Mouse (Mus musculus): ENCODE measurements around the gene Rbm28. TPM values are rescaled to one million over a fixed set of nuclear protein-coding genes. Genes with fewer than 3 reads are reported as not detected.

Rbm28 gene
- polyA plus RNA-seq, 1 experiment from 2014 or later, result 74.8 TPM

- no peak overlapping the region for H3K27ac ChIP-seq (ENCODE audit: low read depth, low read length)
- no peaks in the 10 kb centered on the region for H3K36me3 ChIP-seq (ENCODE audit: control insufficient read depth, insufficient read depth, low read length)
- DNase-seq (ENCODE audit: low spot score) (peak; percentile 92), ATAC-seq (replicated peaks; ENCODE audit: low FRiP score) (peak; percentile 86)
- WGBS, result 15% methylated on average over 25 of the region's 25 CpGs
- H3K9ac ChIP-seq (ENCODE audit: low read length), result no peak overlapping the region; the same call in 1 of the 2 replicates
- no peaks in the 10 kb centered on the region for H3K9me3 ChIP-seq (ENCODE audit: control insufficient read depth, low read length)
- H3K4me3 ChIP-seq (ENCODE audit: low read depth, low read length), result peak overlapping the region; percentile 19
- peaks cover 2% of the 10 kb centered on the region; the same call in 1 of the 2 replicates for H3K27me3 ChIP-seq (ENCODE audit: control insufficient read depth, insufficient read depth, low read length)
- H3K4me2 ChIP-seq (ENCODE audit: low read depth, low read length, severe bottlenecking), result peak overlapping the region; percentile 44
- H3K4me1 ChIP-seq (replicated peaks; ENCODE audit: control insufficient read depth, insufficient read depth, low read length), result 0 out of 2 replicates have a peak, but pooled peaks cover 2% of the 10 kb centered on the region
Observed at GRCm38 (mm10) chr6:29198309-29199222, 33.8 kb upstream of the Rbm28 start.

GRCm38 (mm10) chr6:29195846-29196698 is 31.3 kb upstream of the Rbm28 start:
- Histone ChIP-seq H3K4me1 (replicated peaks; ENCODE audit: control insufficient read depth, insufficient read depth, low read length) (0 out of 2 replicates have a peak, but pooled peaks cover 2% of the 10 kb centered on the region), H3K9me3 (ENCODE audit: control insufficient read depth, low read length) (no peaks in the 10 kb centered on the region), H3K4me3 (ENCODE audit: low read depth, low read length) (no peak overlapping the region), H3K4me2 (ENCODE audit: low read depth, low read length, severe bottlenecking) (no peak overlapping the region), H3K9ac (ENCODE audit: low read length) (no peak overlapping the region), H3K27me3 (ENCODE audit: control insufficient read depth, insufficient read depth, low read length) (peaks cover 2% of the 10 kb centered on the region; the same call in 1 of the 2 replicates), H3K27ac (ENCODE audit: low read depth, low read length) (no peak overlapping the region), H3K36me3 (ENCODE audit: control insufficient read depth, insufficient read depth, low read length) (no peaks in the 10 kb centered on the region)
- peak; percentile 51 for DNase-seq (ENCODE audit: low spot score)
- WGBS, result 83% methylated on average over 5 of the region's 5 CpGs
- ATAC-seq (replicated peaks; ENCODE audit: low FRiP score), result no peak

GRCm38 (mm10) chr6:29195146-29195545 is 30.3 kb upstream of the Rbm28 start:
- Histone ChIP-seq H3K4me1 (replicated peaks; ENCODE audit: control insufficient read depth, insufficient read depth, low read length) (0 out of 2 replicates have a peak, but pooled peaks cover 2% of the 10 kb centered on the region), H3K9ac (ENCODE audit: low read length) (no peak overlapping the region), H3K36me3 (ENCODE audit: control insufficient read depth, insufficient read depth, low read length) (no peaks in the 10 kb centered on the region), H3K9me3 (ENCODE audit: control insufficient read depth, low read length) (no peaks in the 10 kb centered on the region), H3K27me3 (ENCODE audit: control insufficient read depth, insufficient read depth, low read length) (peaks cover 2% of the 10 kb centered on the region; the same call in 1 of the 2 replicates), H3K4me3 (ENCODE audit: low read depth, low read length) (no peak overlapping the region), H3K4me2 (ENCODE audit: low read depth, low read length, severe bottlenecking) (no peak overlapping the region), H3K27ac (ENCODE audit: low read depth, low read length) (no peak overlapping the region)
- 78% methylated on average over 5 of the region's 5 CpGs for WGBS
- ATAC-seq (replicated peaks; ENCODE audit: low FRiP score) (no peak), DNase-seq (ENCODE audit: low spot score) (peak; percentile 22)

GRCm38 (mm10) chr6:29193961-29194750 is 29.4 kb upstream of the Rbm28 start:
- no peak overlapping the region for H3K4me3 ChIP-seq (ENCODE audit: low read depth, low read length)
- ATAC-seq (replicated peaks; ENCODE audit: low FRiP score) (no peak), DNase-seq (ENCODE audit: low spot score) (peak; percentile 29)
- no peaks in the 10 kb centered on the region for H3K9me3 ChIP-seq (ENCODE audit: control insufficient read depth, low read length)
- no peak overlapping the region for H3K4me2 ChIP-seq (ENCODE audit: low read depth, low read length, severe bottlenecking)
- H3K27me3 ChIP-seq (ENCODE audit: control insufficient read depth, insufficient read depth, low read length), result peaks cover 2% of the 10 kb centered on the region; the same call in 1 of the 2 replicates
- 72% methylated on average over 15 of the region's 15 CpGs for WGBS
- no peak overlapping the region for H3K9ac ChIP-seq (ENCODE audit: low read length)
- H3K27ac ChIP-seq (ENCODE audit: low read depth, low read length), result no peak overlapping the region
- 0 out of 2 replicates have a peak, but pooled peaks cover 2% of the 10 kb centered on the region for H3K4me1 ChIP-seq (replicated peaks; ENCODE audit: control insufficient read depth, insufficient read depth, low read length)
- H3K36me3 ChIP-seq (ENCODE audit: control insufficient read depth, insufficient read depth, low read length), result no peaks in the 10 kb centered on the region

GRCm38 (mm10) chr6:29187936-29188335 is 23.1 kb upstream of the Rbm28 start:
- H3K27me3 ChIP-seq (ENCODE audit: control insufficient read depth, insufficient read depth, low read length), result no peaks in the 10 kb centered on the region
- no peaks in the 10 kb centered on the region for H3K36me3 ChIP-seq (ENCODE audit: control insufficient read depth, insufficient read depth, low read length)
- no peaks in the 10 kb centered on the region for H3K4me1 ChIP-seq (replicated peaks; ENCODE audit: control insufficient read depth, insufficient read depth, low read length)
- WGBS, result 83% methylated on average over 1 of the region's 1 CpGs
- H3K27ac ChIP-seq (ENCODE audit: low read depth, low read length), result no peak overlapping the region
- H3K4me3 ChIP-seq (ENCODE audit: low read depth, low read length), result no peak overlapping the region
- peak; percentile 27 for DNase-seq (ENCODE audit: low spot score)
- no peak overlapping the region for H3K4me2 ChIP-seq (ENCODE audit: low read depth, low read length, severe bottlenecking)
- no peak overlapping the region for H3K9ac ChIP-seq (ENCODE audit: low read length)
- no peaks in the 10 kb centered on the region for H3K9me3 ChIP-seq (ENCODE audit: control insufficient read depth, low read length)
- ATAC-seq (replicated peaks; ENCODE audit: low FRiP score), result no peak

GRCm38 (mm10) chr6:29179843-29180242 is 15.0 kb upstream of the Rbm28 start:
- no peak overlapping the region; the same call in 1 of the 2 replicates for H3K9ac ChIP-seq (ENCODE audit: low read length)
- ATAC-seq (replicated peaks; ENCODE audit: low FRiP score) (no peak), DNase-seq (ENCODE audit: low spot score) (no peak)
- WGBS, result 47% methylated on average over 8 of the region's 8 CpGs
- peaks cover 10% of the 10 kb centered on the region for H3K27me3 ChIP-seq (ENCODE audit: control insufficient read depth, insufficient read depth, low read length)
- H3K4me1 ChIP-seq (replicated peaks; ENCODE audit: control insufficient read depth, insufficient read depth, low read length), result peaks cover 3% of the 10 kb centered on the region; the same call in 1 of the 2 replicates
- H3K4me3 ChIP-seq (ENCODE audit: low read depth, low read length), result peak overlapping the region; percentile 62
- H3K27ac ChIP-seq (ENCODE audit: low read depth, low read length), result no peak overlapping the region
- no peaks in the 10 kb centered on the region for H3K36me3 ChIP-seq (ENCODE audit: control insufficient read depth, insufficient read depth, low read length)
- H3K9me3 ChIP-seq (ENCODE audit: control insufficient read depth, low read length), result no peaks in the 10 kb centered on the region
- H3K4me2 ChIP-seq (ENCODE audit: low read depth, low read length, severe bottlenecking), result peak overlapping the region; percentile 91

GRCm38 (mm10) chr6:29178888-29179658 is 14.3 kb upstream of the Rbm28 start, which contains the start of gene Prrt4:
Gene Prrt4 (minus strand): TSS chr6:29179584.
- Histone ChIP-seq H3K27me3 (ENCODE audit: control insufficient read depth, insufficient read depth, low read length) (peaks cover 10% of the 10 kb centered on the region), H3K4me1 (replicated peaks; ENCODE audit: control insufficient read depth, insufficient read depth, low read length) (peaks cover 3% of the 10 kb centered on the region; the same call in 1 of the 2 replicates)
- 1% methylated on average over 66 of the region's 79 CpGs for WGBS

More at GRCm38 (mm10) chr6:29178888-29179658, 14.3 kb upstream of the Rbm28 start, which contains the start of gene Prrt4:
- Histone ChIP-seq H3K9me3 (ENCODE audit: control insufficient read depth, low read length) (no peaks in the 10 kb centered on the region), H3K4me3 (ENCODE audit: low read depth, low read length) (peak within 1 kb of the TSS; percentile 62), H3K9ac (ENCODE audit: low read length) (peak within 1 kb of the TSS; percentile 79), H3K27ac (ENCODE audit: low read depth, low read length) (no peak within 1 kb of the TSS), H3K4me2 (ENCODE audit: low read depth, low read length, severe bottlenecking) (peak within 1 kb of the TSS; percentile 91), H3K36me3 (ENCODE audit: control insufficient read depth, insufficient read depth, low read length) (no peaks in the 10 kb centered on the region)
- DNase-seq (ENCODE audit: low spot score) (peak; percentile 82), ATAC-seq (replicated peaks; ENCODE audit: low FRiP score) (peak; percentile 80)
